Mouse (Mus musculus) right cerebral cortex, postnatal 36 days (tissue): ENCODE data around the gene AC134908.4.

ENCODE experiments used
- DNase-seq, 2 experiments: peaks; one replicate each; pipeline ENCODE4 v3.0.0; 2022; ENCODE audit warnings: low spot score in 2 of 2, mixed read lengths in 1 of 2

The AC134908.4 gene

DNA sequence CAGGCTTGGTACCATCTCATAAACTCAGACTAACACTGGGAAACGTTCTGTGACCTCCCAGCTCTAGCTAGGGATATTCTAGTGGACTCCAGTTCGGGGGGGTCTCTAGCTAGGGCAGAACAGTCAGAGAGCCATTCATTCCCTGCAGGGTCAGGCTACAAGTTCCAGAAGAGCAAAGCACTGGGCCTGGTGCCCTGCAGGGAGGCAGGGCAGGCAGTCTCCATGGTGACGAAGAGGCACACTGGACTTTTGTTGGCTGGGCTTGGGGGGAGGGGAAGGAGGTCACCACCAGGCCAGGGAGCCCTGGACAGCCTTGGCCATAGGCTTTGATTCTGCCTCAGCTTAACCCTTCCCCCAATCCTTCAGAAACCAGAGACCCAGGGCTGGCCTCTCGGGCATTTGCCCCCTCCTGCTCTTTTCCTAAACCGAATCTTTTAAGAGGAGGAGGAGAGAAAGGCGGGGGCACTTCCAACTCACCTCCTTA, at the start of gene AC134908.4:
Gene AC134908.4 (minus strand): TSS at position 51 of the 484 bp plus-strand sequence.
- peak; percentile 66 to 73 for DNase-seq

DNA sequence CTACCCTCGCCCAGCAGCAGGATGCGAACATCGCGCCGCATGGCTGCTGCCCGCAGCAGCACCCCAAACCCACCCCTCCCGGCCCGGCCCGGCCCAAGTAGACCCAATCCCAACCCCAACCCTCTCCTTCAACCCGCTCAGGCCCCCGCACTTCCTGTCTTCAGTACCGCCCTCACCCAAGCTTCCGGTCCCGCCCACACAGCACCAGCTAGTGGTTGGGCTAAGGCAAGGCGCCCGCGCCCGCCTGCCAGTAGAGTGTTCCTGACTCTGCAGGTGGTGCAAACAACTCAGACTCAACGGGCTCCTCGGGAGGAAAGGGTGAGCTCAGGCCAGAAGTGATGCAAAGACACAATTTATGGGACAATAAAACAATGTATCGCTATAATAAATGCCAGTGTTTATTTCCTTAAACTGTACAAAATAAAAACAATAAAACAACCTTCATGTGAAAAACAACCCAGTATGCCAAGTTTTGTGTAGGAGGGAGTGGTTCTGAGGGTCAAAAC, 49.0 kb upstream of the AC134908.4 start, which contains the start of gene Rhot2:
Gene Rhot2 (minus strand): TSS at position 456 of the 506 bp plus-strand sequence.
- DNase-seq = peak; percentile 93 to 94

DNA sequence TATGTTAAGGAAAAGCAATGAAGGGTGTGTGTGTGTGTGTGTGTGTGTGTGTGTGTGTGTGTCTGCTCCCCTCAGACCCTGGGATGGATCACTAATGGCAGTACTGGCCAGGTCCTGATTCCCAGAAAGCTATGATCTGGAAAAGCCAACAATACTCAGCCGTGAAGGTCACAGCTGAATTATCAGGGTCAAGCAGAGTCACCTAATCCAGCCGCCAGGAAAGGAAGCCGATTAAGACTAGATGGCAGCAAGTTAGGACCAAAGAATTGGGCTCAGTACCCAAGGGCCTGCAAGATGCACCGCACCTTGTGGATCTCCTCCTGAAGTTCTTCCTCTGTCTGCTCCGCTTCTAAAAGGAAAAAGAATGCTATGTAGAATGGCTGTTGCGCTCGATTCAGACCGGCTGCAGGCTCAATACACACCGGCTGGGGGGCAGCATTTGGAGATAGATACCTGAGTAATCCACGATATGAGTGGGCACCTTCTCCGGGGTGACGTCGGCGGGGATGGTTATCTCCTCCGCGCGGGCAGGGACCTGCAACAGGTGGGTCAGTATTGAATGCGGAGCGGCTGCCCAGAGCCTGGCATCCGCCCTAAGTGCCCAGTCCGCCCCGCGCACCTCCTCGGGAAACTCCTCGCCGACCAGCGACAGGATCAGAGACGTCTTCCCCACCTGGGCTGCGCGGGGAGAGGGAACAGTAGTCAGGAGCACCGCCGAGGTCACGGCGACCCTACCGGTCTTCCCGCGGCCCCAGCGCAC, 48.4 kb upstream of the AC134908.4 start:
- DNase-seq = no peak

DNA sequence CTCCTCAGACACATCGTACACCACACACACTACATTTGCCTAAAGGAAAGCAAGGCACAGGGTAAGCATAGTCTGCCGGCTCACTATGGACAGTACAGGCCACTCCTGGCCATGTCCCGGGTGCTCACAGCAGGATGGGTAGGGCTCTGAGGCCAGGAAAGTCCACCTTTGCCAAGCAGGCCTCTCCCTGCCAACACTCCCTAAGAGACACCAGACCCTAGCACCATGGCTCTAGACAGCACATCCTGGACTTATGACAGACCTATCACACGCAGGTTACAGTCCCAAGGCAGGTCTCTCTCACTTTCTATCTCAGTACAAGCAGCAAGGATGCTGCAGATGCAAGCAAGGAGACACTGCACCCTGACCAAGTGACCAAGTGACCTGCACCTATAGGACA, 47.7 kb upstream of the AC134908.4 start:
- no peak for DNase-seq

DNA sequence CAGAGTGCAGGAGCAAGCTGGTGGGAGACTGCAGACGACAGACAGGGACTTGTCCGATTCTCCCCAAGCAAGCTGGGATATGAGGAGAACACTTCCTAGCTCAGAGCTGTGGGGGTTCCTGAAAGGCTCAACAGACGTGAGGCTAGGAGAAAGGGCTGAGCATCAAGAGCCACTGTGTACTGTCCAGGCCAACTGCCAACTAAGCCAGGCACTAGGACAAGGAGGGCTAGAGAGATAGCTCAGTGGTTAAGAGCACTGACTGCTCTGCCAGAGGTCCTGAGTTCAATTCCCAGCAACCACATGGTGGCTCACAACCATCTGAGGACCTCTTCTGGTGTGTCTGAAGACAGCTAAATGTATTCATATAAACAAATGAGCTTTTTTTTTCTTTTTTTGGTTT, 47.0 kb upstream of the AC134908.4 start:
- no peak for DNase-seq

DNA sequence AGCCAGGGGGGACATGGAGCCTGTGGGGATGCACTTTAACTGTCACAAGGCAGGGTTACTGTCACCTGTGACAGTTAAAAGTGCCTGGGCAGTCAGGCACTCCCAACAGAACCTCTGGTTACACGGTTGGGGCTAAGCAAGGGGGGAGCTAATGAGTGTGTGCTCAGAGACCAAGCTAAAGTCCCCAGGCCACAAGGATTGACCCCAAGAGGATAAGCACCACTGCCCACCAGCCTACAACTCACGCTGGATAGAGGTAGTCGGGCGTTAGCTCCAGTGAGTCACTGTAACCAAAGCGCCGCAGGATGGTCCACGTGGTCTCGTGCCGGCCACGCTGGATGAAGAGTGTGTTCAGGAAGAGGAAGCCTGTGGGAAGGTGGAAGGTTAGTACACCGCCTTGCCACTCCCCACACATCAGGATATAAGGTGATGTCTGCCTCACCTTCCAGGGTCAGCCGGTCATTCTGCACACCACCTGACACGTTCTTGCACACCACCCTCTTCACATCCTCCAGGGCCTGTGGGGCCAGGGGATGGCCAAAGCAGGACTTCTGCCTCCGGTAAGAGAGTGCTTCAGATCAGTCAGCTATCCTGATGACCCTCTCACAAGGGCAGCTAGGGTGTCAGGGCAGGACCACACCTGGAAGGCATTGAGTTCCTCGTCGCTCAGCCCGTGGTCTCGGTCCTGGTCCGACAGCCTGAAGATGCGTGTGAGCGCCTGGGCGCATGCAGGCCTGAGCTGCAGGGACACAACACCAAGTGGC, 45.8 kb upstream of the AC134908.4 start, which contains the start of gene Gm20683:
Gene Gm20683 (minus strand): TSS at position 647 of the 764 bp plus-strand sequence.
- DNase-seq = no peak

DNA sequence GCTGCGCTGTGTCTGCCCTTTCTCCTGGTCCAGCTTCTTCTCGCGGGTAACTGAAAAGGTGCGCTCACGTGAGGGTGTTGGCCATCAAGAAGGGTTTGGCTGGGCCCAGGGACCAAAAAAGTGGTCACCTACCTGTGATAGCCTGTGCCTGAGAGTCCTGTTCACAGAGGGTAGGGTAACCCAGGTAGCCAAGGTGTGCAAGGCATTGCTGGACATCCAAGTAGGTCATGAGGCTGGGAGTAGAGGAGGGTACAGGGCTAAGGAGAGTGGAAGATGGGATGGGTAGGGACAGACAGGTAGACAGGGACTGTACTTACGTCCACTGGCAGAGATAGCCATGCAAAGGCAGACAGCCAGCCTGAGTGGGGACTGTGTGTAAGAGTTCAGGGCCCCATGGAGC, 45.1 kb upstream of the AC134908.4 start:
- no peak for DNase-seq

DNA sequence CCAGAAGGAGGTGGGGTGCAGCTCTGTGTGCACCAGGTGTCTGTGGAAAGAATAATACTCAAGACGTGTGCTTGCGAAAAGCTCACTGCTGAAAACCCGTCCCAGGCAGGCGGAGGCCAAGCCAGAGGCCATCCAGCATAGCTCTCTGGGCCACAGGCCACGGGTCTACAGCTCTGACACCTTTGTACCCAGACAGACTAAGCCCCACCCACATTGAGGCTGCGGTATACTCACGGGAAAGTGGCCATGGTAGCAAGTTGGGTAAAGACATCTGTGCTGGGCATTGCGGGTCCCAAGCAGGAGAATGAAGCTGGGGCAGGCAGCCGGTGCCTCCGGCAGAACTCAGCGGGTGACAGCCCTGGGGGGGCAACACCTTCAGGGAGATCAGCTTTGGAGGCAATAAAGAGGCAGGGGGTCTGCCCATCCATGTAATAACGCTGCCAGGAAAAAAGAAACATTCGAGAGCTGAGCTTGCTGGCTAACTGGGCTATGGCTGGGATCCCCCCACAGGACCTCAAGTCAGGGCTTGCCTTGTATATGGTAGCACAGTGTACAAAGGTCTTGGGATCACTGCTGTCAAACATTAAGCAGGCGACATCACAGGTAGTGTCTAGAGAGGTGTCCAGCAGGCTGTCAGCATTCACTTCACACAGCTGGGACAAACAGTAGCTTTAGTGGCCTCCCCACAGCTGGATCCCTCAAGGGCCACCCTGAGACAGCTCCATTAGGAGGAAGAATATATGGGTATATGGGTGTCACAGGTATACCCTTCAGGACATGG, 44.2 kb upstream of the AC134908.4 start:
- DNase-seq = no peak

DNA sequence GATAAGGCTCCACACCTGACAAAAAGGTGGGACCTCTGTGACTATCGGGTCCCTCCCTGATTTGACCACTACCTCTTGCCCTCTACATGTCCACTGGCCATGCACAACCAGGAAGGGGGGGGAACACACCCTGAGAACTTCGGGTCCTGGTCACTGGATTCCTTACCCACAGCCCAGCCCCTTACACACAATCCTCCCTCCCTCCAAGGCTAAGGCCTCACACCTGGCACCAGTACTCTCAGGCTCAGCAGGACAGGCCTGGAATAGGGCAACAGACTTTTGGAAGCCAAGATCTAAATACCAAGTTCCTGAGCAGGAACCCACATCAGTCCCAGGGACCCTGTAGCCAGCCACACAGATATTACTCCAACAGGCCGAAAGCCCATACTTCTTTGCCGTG, 43.4 kb upstream of the AC134908.4 start:
- DNase-seq = no peak

DNA sequence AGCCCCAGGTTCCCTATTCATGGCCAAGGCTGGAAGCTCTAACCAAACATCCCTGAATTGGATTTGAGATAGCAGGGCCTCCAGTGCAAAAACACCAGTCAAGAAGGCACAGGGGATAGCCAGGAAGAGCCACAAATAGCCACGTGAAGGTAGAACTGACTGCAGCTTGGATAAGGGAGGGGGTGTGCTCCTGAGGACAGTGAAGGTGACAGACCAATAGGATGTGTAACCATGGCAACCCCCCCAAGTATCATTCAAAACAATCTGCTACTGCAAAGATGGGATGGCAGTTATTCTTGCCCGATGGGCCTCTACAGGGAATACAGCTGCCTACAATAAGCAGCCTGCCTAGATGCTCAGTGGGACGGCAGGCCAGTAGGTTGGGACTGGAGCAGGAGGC, 42.1 kb upstream of the AC134908.4 start:
- no peak for DNase-seq

DNA sequence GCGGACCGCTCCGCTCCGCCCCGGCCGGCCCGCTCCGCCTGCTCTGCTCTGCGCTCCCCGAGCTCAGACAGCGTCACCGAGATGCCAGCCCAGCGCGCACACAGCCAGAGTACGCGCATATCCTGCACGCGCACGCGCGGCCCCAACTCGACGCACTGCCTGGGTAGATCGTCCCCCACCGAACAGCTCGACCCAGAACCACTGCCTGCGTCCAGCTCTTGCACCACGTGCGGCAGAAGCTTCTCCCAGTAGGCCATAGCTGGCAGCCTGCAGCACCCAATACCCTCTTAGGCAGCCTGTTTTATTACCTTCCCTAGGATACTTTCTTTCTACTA, 41.6 kb upstream of the AC134908.4 start, which contains the start of gene Rhbdl1:
Gene Rhbdl1 (minus strand): TSS at position 220 of the 335 bp plus-strand sequence.
- peak; percentile 86 to 87 for DNase-seq

DNA sequence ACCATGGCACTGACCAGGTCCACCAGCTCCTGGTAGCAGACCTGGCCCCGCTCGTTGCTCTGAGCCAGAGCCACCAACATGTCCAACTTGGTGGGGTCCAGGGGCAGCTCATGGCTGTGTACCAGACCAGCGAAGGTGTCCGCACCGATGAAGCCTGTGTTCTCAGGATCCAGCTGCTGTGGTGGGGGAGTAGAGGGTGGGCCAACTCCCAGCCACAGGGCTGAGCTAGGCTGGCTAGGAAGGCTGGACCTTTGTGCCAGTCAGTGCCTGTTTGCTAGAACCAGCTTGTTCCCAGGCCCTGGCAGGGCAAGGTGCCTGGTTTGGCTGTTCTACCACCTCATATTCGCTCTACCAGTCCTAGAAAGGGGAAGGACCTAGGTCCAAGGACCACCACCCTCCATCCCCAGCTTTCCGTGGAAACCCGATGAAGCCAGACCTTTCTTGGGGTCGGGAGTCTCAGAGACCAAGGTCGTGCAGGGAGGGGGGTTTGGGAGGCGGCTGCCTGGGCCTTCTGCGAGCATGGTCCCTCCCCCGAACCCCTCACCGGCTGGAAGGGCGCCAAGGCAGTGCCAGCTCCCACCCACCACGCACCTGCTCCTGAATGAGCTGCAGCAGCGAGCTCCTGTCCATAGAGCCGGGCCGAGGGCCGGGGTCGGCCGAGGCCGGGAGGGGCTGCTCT, 41.1 kb upstream of the AC134908.4 start:
- DNase-seq = no peak

DNA sequence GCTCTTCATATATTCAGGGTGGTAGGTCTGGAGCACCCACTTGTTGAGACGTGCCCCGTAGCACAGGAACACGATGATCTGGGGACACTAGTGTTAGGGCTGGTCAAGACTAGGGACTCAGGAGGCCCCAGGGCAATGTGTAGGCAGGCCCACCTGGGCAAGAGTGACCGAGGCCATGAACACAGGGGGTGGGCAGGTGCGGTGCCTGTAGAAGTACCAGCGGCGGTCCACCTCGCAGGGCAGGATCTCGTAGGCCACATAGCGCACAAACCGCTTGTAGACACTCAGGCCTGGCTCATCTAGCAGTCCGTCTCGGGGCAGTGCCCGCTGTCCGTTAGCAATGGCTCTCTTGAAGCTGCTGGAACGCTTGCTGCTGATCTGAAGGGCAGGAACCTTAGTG, 40.4 kb upstream of the AC134908.4 start:
- DNase-seq = no peak

DNA sequence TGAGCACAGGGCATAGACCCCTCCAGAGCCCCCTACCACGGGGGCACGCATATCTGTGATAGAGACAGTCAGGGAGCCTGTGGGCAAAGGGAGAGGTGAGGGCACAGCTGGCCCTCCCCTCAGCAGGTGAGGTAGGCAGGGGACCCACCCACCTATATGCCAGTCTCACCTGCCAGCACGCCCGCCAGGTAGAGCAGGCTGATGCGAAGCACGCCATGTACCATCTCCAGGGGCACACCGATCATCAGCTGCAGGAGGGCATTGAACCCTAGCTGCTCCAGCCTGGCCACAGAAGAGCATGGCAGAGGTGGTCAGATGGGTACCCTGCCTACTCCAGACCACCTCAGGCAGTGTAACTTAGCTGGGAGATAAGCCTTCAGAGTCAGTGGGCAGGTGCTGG, 39.8 kb upstream of the AC134908.4 start:
- no peak for DNase-seq

DNA sequence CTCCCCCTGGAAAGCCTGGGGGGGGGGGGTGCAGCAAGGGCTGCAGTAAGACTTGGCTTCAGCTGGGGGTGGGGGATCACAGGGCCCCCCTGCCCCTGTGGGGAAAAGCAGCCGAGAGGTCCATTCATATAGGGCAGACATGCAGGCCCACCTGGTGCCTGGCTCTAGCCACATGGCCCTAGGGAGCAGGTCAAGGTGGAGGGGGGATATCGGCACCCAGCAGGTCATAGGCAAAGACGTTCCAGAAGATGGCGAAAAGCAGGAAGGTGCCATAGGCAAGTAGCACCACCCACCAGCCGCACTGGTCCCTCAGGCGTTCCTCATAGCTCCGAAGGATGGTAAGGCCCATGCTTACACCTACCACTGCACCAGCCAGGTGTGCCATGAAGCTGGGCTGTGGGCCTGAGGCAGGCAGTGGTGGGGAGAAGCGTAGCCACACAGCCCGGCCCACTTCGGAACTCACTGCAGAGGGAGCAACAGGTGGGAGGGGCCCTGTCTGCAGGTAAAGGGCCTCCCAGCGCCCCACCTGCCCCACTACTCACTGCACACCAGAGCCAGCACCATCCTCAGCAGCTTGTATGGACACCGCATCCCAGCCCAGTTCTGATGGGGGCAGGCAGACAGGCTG, 39.2 kb upstream of the AC134908.4 start:
- DNase-seq = no peak

DNA sequence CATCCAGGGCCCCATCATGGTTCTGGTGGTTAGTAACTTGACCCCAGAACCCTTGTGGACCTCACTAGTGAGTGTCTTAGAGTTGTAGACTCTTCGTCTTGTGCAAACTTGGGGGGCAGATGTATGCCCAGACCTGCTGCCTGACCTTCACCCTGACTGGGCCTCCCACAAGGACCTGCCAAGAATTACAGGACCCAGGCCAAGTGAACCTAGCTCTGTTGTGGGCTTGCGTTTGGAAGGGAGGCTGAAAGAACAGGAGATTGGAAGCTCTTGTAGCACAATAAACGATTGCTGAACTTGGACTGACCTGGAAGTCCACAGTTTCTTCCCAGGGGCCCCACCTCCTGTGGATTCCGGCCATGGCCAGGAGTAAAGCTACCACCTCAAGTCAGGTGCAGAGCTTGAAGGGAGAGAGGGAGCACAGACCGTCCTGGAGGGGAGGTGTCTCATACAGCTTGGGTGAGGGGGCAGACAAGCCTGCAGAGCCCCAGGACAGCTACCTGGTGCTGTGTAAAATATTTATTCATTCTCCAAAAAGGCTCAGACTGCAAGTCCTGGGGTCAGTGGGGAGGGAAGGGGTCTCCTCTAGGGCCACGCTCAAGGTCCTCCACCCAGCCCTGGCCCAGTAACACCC, 38.6 kb upstream of the AC134908.4 start:
- DNase-seq = no peak

DNA sequence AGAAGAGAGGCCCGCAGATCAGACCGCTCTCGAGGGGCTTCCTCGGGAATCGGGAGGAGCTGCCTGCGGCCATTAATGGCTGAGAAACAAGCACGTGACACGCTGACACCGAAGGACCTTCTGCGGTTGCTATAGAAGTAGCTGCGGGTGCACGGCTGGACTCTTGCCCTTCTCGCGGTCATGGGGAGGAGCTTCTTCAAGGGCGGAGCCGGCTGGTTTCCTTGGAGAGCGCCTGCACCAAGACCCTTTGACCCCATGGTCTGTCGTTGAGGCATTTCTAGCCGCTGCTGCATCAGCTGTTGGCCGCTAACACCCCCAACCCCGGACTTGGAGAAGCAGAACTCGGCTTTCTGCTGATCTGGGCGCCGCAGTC, 37.8 kb upstream of the AC134908.4 start, which contains the start of gene Stub1:
Gene Stub1 (minus strand): TSS at position 114 of the 373 bp plus-strand sequence.
- DNase-seq = peak; percentile 79 to 83

DNA sequence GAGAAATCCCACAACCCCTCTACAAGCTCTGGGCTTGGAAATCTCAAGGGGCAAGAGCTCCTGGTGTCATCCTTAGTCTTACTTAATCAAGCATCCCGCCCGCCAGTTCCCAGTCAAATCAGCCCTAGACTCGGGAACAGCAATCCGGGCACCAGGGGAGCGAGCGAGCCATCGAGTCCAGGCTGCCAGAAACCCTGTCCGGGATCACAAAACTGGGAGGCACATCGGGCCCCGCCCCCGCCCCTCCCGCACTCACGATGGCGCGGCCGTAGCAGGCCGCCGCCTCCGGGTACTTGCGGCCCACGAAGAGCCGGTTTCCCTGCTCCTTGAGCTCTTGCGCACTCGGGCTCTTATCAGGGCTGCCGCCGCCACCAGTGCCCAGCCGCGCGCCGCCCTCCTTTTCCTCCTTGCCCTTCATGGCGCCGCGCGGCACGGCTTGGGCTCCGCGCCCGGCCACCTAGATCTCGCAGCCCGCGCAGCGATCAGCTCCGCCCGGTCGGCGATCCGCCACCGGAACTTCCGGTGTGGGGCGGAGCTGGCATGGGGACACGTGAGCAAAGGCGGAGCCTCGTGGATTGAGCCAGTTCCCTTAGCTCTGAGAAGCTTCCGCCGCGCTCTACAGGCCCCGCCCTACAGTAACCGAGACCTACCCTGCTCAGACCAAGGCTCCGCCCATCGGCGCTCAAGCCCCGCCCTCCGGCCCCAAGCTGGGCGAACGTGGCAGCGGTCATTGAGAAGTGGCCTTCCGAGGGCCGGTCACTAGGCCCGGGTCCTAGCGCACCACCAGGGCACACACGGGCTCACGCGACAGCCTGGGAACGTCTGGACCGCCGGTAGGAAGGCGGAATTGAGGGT, 37.2 kb upstream of the AC134908.4 start:
- DNase-seq = peak; percentile 98 to 99
